Mouse (Mus musculus) midbrain, embryonic 13.5 days (tissue): ENCODE measurements at regions not wholly inside any gene's neighbourhood (a gene's known extent, or its start where the extent isn't known, plus 50 kb on each side); places are given as distances from the start of the nearest gene placed in this dataset.

Experiments used
- ATAC-seq: fragments of 200-750 bp; cut with Nextera tagmentation; 2 replicates; pipeline ENCODE4 v1.8.0; 2017; ENCODE audit warnings: mild to moderate bottlenecking, moderate TSS enrichment, moderate library complexity
- H3K27ac ChIP-seq: fragments of 300-500 bp; sonication (generic); 2 replicates; pipeline ENCODE4 v1.5.1; 2015; ENCODE audit warnings: inconsistent platforms, mild to moderate bottlenecking, moderate library complexity
- H3K27me3 ChIP-seq: fragments of 300-500 bp; sonication (generic); 2 replicates; pipeline ENCODE4 v1.6.1; 2015; ENCODE audit warnings: mild to moderate bottlenecking, inconsistent platforms
- H3K36me3 ChIP-seq: fragments of 300-500 bp; sonication (generic); 2 replicates; pipeline ENCODE4 v1.6.1; 2015; ENCODE audit warnings: mild to moderate bottlenecking, inconsistent platforms
- H3K4me1 ChIP-seq: fragments of 300-500 bp; sonication (generic); replicated peaks from 2 replicates; pipeline ENCODE4 v1.6.1; 2015; ENCODE audit warnings: inconsistent platforms
- H3K4me2 ChIP-seq: fragments of 300-500 bp; sonication (generic); replicated peaks from 2 replicates; pipeline ENCODE4 v1.6.1; 2015; ENCODE audit warnings: moderate library complexity, mild to moderate bottlenecking, inconsistent platforms
- H3K4me3 ChIP-seq: fragments of 300-500 bp; sonication (generic); replicated peaks from 2 replicates; pipeline ENCODE4 v1.5.1; 2015; ENCODE audit warnings: mild to moderate bottlenecking, inconsistent platforms
- H3K9ac ChIP-seq: fragments of 300-500 bp; sonication (generic); replicated peaks from 2 replicates; pipeline ENCODE4 v1.6.1; 2015; ENCODE audit warnings: mild to moderate bottlenecking, inconsistent platforms
- H3K9me3 ChIP-seq: fragments of 300-500 bp; sonication (generic); 2 replicates; pipeline ENCODE4 v1.6.1; 2016; ENCODE audit warnings: mild to moderate bottlenecking, inconsistent platforms
- WGBS: fragments of 180-500 bp; shearing (Covaris S2); methylation state at CpG from one replicate; pipeline ENCODE4 v1.1.7; 2015; 5-methylcytosine and 5-hydroxymethylcytosine counted together

- H3K4me1 ChIP-seq: peaks cover 29% of the 10 kb centered on the region
- no peaks in the 10 kb centered on the region for H3K27me3 ChIP-seq
- no peak overlapping the region for H3K4me2 ChIP-seq
- 36% methylated on average over 5 of the region's 5 CpGs for WGBS
- H3K4me3 ChIP-seq: no peak overlapping the region
- H3K9me3 ChIP-seq: no peaks in the 10 kb centered on the region
- no peak overlapping the region for H3K27ac ChIP-seq
- no peaks in the 10 kb centered on the region for H3K36me3 ChIP-seq
- H3K9ac ChIP-seq: no peak overlapping the region
- ATAC-seq: no peak
Observed at GRCm38 (mm10) chr17:87202958-87203720, 62.6 kb downstream of the Mcfd2 start.

- no peaks in the 10 kb centered on the region for H3K9me3 ChIP-seq
- no peaks in the 10 kb centered on the region for H3K36me3 ChIP-seq
- no peaks in the 10 kb centered on the region for H3K27me3 ChIP-seq
- no peak for ATAC-seq
- peaks cover 29% of the 10 kb centered on the region for H3K4me1 ChIP-seq
- WGBS: 30% methylated on average over 6 of the region's 6 CpGs
- no peak overlapping the region for H3K4me3 ChIP-seq
- no peak overlapping the region for H3K9ac ChIP-seq
- no peak overlapping the region for H3K4me2 ChIP-seq
- peak overlapping the region; percentile 30; the same call in 1 of the 2 replicates for H3K27ac ChIP-seq
Observed at GRCm38 (mm10) chr17:87202490-87202889, 63.2 kb downstream of the Mcfd2 start.

- Histone ChIP-seq H3K4me3 (no peak overlapping the region), H3K36me3 (no peaks in the 10 kb centered on the region), H3K4me1 (peaks cover 29% of the 10 kb centered on the region), H3K9ac (no peak overlapping the region), H3K27ac (0 out of 2 replicates have a peak overlapping the region, but pooled peaks have one; percentile 35), H3K27me3 (no peaks in the 10 kb centered on the region), H3K4me2 (no peak overlapping the region), H3K9me3 (no peaks in the 10 kb centered on the region)
- peak; percentile 67 for ATAC-seq
- 71% methylated on average over 3 of the region's 3 CpGs for WGBS
Observed at GRCm38 (mm10) chr17:87200721-87201242, 65.0 kb downstream of the Mcfd2 start.

GRCm38 (mm10) chr17:87200134-87200533 lies 65.6 kb downstream of the Mcfd2 start:
- no peak overlapping the region for H3K27ac ChIP-seq
- no peak overlapping the region for H3K4me3 ChIP-seq
- H3K9me3 ChIP-seq: no peaks in the 10 kb centered on the region
- no peak for ATAC-seq
- H3K27me3 ChIP-seq: no peaks in the 10 kb centered on the region
- no peaks in the 10 kb centered on the region for H3K36me3 ChIP-seq
- H3K4me2 ChIP-seq: no peak overlapping the region
- no peak overlapping the region for H3K9ac ChIP-seq
- peaks cover 29% of the 10 kb centered on the region for H3K4me1 ChIP-seq
- 92% methylated on average over 2 of the region's 2 CpGs for WGBS

- H3K4me1 ChIP-seq: peaks cover 29% of the 10 kb centered on the region
- 86% methylated on average over 3 of the region's 3 CpGs for WGBS
- no peaks in the 10 kb centered on the region for H3K9me3 ChIP-seq
- no peak overlapping the region for H3K4me2 ChIP-seq
- H3K4me3 ChIP-seq: no peak overlapping the region
- no peak overlapping the region for H3K27ac ChIP-seq
- no peak overlapping the region for H3K9ac ChIP-seq
- H3K36me3 ChIP-seq: no peaks in the 10 kb centered on the region
- no peaks in the 10 kb centered on the region for H3K27me3 ChIP-seq
- no peak for ATAC-seq
Observed at GRCm38 (mm10) chr17:87199134-87199533, 66.6 kb downstream of the Mcfd2 start.

- Histone ChIP-seq H3K36me3 (no peaks in the 10 kb centered on the region), H3K9ac (no peak overlapping the region), H3K4me1 (peaks cover 18% of the 10 kb centered on the region), H3K4me3 (no peak overlapping the region), H3K9me3 (no peaks in the 10 kb centered on the region), H3K4me2 (no peak overlapping the region), H3K27ac (no peak overlapping the region), H3K27me3 (no peaks in the 10 kb centered on the region)
- ATAC-seq: no peak
- 96% methylated on average over 4 of the region's 4 CpGs for WGBS
Observed at GRCm38 (mm10) chr17:87197434-87197833, 68.3 kb downstream of the Mcfd2 start.

- no peaks in the 10 kb centered on the region for H3K36me3 ChIP-seq
- H3K9me3 ChIP-seq: no peaks in the 10 kb centered on the region
- H3K27ac ChIP-seq: no peak overlapping the region
- 0 out of 2 replicates have a peak, but pooled peaks cover 3% of the 10 kb centered on the region for H3K4me1 ChIP-seq
- no peak overlapping the region for H3K9ac ChIP-seq
- no peak overlapping the region for H3K4me2 ChIP-seq
- no peak overlapping the region for H3K4me3 ChIP-seq
- WGBS: 58% methylated on average over 11 of the region's 11 CpGs
- H3K27me3 ChIP-seq: no peaks in the 10 kb centered on the region
- no peak for ATAC-seq
Observed at GRCm38 (mm10) chr17:87194639-87195038, 71.1 kb downstream of the Mcfd2 start.

GRCm38 (mm10) chr17:87193482-87193881 lies 72.3 kb downstream of the Mcfd2 start:
- Histone ChIP-seq H3K36me3 (no peaks in the 10 kb centered on the region), H3K27ac (no peak overlapping the region), H3K27me3 (no peaks in the 10 kb centered on the region), H3K4me1 (no peaks in the 10 kb centered on the region), H3K9ac (no peak overlapping the region), H3K4me3 (no peak overlapping the region), H3K4me2 (no peak overlapping the region), H3K9me3 (no peaks in the 10 kb centered on the region)
- ATAC-seq: no peak
- 14% methylated on average over 7 of the region's 7 CpGs for WGBS

- Histone ChIP-seq H3K27me3 (peaks cover 2% of the 10 kb centered on the region; the same call in 1 of the 2 replicates), H3K27ac (no peak overlapping the region), H3K4me3 (no peak overlapping the region), H3K9ac (no peak overlapping the region), H3K4me1 (peaks cover 18% of the 10 kb centered on the region), H3K4me2 (no peak overlapping the region), H3K9me3 (no peaks in the 10 kb centered on the region), H3K36me3 (no peaks in the 10 kb centered on the region)
- no peak for ATAC-seq
- WGBS: 82% methylated on average over 3 of the region's 3 CpGs
Observed at GRCm38 (mm10) chr17:87189670-87190069, 76.1 kb downstream of the Mcfd2 start.
